Mouse (Mus musculus) lung, postnatal 14 days (tissue): Measurements from ENCODE around the gene St3gal3.

Experiments used
- DNase-seq: peaks from one replicate; pipeline ENCODE4 v3.0.0; 2021

Gene St3gal3

DNA sequence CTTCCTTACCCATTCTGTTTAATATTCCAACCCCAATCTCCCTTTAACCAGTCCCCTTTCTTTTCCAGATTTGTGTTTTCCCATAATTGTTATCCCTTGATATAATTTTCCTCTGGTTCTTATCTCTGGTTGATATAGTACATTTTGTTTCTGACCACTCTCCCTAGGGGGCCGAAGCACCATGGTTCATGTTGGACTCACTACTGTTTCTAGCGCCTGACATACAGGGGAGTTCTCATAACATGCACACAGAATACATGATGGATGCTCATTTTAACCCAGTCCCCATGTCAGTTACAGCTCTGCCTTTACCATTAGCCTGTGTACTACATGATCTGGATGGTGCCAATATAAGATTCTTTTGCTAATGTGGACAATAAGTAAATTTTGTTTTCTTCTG, 246.8 kb downstream of the St3gal3 start:
- DNase-seq, result no peak

DNA sequence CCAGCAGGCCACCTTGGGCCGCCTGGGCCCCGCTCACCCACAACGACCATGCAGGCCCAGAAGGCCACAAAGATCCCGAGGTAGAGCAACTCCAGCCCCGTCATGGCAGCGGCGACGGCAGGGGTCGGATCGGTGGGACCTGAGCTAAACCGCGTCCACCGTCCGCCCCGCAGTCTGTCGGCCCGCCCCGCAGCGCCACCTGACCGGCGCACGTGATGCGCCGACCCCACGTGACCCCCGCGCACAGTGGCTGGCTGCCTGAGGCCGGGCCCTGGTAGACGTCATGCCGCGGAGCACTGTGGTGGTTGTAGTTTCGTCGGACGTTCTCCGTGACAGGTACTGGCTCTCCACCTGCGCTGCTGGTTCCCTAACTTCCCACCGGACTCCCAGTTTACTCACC, 247.6 kb downstream of the St3gal3 start, which contains the start of gene Atp6v0b:
Atp6v0b (minus strand) TSS at position 201 of the 400 bp plus-strand sequence.
- DNase-seq, result peak; percentile 94

DNA sequence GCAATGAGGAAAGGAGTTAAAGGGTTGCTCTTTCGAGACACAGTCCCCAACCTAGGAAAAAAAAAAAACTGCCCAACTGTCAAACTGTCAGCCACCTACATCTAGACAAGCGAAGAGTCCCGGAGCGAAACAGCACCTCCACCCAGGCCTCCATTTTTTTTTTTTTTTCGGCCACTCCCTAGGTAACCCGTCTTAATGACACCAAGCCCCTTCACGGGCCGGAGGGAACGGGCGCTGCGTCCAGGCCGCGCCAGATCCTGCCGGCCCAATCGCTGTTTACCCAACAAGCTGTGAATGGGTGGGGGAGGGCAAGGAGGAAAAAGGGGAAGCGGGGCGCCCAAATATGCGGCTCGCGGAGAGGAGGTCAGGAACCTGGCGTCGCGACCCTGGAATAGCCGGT, 248.1 kb downstream of the St3gal3 start:
- peak; percentile 30 for DNase-seq

DNA sequence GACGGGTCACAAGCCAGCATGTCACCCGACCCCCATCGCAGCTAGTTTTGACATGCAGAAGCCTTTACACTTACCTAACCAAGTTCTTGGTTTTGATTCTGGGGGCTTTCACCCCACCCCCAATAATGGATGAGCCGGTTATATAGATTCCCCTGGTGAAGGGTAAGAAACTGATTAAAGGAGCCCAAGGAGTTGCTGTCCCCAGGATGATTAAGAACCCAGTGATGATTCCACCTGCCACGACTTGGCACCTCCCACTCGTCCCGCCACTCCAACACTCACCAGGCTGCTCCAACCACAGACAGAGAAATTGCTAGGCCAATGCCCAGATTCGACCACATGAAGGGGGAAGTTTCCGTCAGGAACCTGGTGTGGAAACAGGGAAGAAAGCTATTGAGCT, 248.7 kb downstream of the St3gal3 start:
- DNase-seq, result no peak

DNA sequence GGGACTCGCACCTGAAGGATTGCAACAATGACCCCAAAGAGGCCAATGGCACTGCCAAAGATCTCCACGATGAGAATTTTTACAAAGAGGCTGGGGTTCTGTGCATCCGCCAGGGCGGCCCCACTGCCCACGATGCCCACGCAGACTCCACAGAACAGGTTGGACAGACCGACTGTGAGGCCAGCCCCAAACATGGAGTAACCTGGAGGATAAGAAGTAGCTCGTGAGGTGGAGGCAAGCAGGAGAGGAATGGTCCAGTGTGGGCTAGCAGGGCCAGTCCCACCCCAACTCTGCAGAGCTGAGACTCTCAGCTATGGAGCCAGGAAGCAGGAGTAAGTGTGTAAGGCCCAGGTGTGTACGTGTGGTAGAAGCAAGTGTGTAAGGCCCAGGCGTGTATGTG, 249.6 kb downstream of the St3gal3 start:
- no peak for DNase-seq

DNA sequence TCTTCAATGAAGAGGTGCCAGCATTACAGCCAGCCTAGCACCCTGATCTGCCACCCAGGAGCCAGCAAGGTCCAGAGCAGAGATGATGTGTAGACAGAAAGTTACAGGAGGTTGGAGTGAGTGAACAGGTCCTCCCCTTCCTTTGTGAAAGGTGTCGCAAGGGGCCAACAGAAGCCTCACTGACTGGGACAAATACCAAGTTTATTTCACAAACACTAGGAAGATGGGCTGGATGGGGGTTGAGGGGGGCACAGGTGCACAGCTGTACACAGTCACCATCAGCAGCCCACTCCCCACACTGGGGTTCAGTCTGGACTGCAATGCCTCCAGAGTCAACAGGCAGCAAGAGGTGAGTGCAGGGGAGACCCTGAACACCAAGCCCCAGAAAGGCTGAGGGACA, 250.6 kb downstream of the St3gal3 start:
- DNase-seq, result no peak

DNA sequence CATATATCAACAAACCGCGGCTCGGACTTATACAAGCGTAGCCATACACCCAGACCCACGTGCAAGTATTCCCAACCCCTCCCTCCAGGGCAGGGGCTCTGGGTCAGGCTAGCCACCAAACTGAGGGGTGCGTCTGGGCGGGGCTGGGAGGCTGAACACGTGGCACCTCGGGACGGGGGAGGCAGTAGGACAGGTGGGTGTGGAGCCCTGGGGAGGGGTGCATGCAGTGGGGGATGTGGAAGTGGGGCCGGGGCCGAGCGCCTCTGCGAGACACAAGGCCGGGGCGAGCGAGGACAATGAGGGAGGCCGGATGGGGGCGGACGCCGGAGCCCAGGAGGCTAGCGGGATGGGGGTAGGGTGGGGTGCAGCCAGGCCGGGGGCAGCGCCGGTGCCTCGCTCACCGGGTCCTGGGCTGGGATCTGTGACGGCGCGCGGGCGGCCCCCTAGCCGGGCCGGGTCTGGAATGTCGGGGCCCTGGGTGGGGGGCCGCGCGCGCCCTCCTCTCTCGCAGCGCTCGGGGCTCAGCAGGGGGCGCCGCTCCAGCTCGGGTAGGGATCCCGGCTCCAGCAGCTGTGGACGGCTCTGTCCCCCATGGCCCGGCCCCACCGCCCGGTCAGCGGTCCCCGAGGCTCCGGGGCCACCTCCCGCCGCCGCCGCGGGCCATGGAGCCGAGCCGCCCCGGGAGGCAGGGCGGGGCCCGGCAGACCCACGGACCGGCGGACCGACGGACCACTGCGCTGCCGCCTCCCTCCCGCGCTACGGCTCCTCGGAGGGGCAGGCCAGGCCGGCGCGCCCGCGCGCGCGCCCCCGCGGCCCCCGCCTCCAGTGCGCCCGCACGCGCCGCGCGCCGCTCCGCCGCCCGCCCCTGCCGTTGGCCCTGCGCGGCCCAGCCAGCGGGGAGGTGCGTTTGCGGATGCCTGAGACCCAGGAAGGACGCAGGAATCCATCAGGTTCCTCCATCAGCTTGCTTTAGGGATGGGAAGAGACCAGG, 251.7 kb downstream of the St3gal3 start, which contains the start of gene B4galt2:
B4galt2 (minus strand) TSS at position 787 of the 991 bp plus-strand sequence.
- peak; percentile 50 for DNase-seq
